Mouse (Mus musculus): ENCODE measurements at regions not wholly inside any gene's neighbourhood (a gene's known extent, or its start where the extent isn't known, plus 50 kb on each side); places are given as distances from the start of the nearest gene placed in this dataset.

DNA sequence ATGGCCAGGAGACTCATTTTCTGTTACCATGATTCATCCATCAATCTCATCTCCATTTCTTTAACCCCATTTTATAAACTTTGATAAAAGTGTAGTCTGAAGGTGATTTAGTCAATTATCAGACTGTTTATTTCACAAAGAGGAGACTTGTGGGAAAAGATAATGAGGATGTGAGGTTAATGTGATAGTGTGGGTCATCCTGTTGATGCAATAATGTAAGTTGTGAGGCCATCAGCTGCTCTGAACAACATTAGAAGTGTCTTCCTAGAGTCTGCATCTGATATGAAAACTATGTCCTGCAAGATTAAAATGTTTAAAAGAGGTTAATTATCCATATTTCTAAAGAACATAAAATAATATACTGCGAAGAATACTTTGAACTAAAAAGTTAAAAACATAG lies 842.8 kb downstream of the Pcdh17 start:
- H3K4me2 ChIP-seq (replicated peaks; ENCODE audit: low read depth, low read length), result no peak overlapping the region
- H3K27ac ChIP-seq (ENCODE audit: low read length), result no peak overlapping the region
- no peaks in the 10 kb centered on the region for H3K36me3 ChIP-seq (ENCODE audit: insufficient read depth, low read length)
- no peaks in the 10 kb centered on the region for H3K27me3 ChIP-seq (replicated peaks; ENCODE audit: insufficient read depth, low read length)
- no peaks in the 10 kb centered on the region for H3K9me3 ChIP-seq (ENCODE audit: low read length)
- no peak for ATAC-seq
- TF ChIP-seq CTCF (IDR thresholded peaks at IDR 0.05), result no peak
- TF ChIP-seq EP300 (IDR thresholded peaks at IDR 0.05), result no peak
- H3K9ac ChIP-seq (replicated peaks; ENCODE audit: low read depth), result no peak overlapping the region
- DNase-seq (ENCODE audit: low spot score), result no peak
- H3K4me3 ChIP-seq (ENCODE audit: low read depth, low read length), result no peak overlapping the region
- no peaks in the 10 kb centered on the region for H3K4me1 ChIP-seq (ENCODE audit: insufficient read depth, low read depth, low read length)
- WGBS, result 75% methylated on average over 1 of the region's 1 CpGs

- H3K27me3 ChIP-seq (replicated peaks; ENCODE audit: insufficient read depth, low read length), result no peaks in the 10 kb centered on the region
- ATAC-seq (no peak), DNase-seq (ENCODE audit: low spot score) (no peak)
- H3K36me3 ChIP-seq (ENCODE audit: insufficient read depth, low read length), result no peaks in the 10 kb centered on the region
- no peak overlapping the region for H3K27ac ChIP-seq (ENCODE audit: low read length)
- H3K9ac ChIP-seq (replicated peaks; ENCODE audit: low read depth), result no peak overlapping the region
- TF ChIP-seq CTCF (IDR thresholded peaks at IDR 0.05), result no peak
- no peak overlapping the region for H3K4me2 ChIP-seq (replicated peaks; ENCODE audit: low read depth, low read length)
- no peaks in the 10 kb centered on the region for H3K4me1 ChIP-seq (ENCODE audit: insufficient read depth, low read depth, low read length)
- 57% methylated on average over 2 of the region's 2 CpGs for WGBS
- no peak overlapping the region for H3K4me3 ChIP-seq (ENCODE audit: low read depth, low read length)
- no peaks in the 10 kb centered on the region for H3K9me3 ChIP-seq (ENCODE audit: low read length)
Observed at GRCm38 (mm10) chr14:85287460-85287859, 844.1 kb downstream of the Pcdh17 start.

GRCm38 (mm10) chr14:85298991-85299390 lies 855.6 kb downstream of the Pcdh17 start:
- Histone ChIP-seq H3K4me1 (ENCODE audit: insufficient read depth, low read depth, low read length) (no peaks in the 10 kb centered on the region), H3K4me3 (ENCODE audit: low read depth, low read length) (no peak overlapping the region), H3K27ac (ENCODE audit: low read length) (no peak overlapping the region), H3K9ac (replicated peaks; ENCODE audit: low read depth) (no peak overlapping the region), H3K27me3 (replicated peaks; ENCODE audit: insufficient read depth, low read length) (no peaks in the 10 kb centered on the region), H3K4me2 (replicated peaks; ENCODE audit: low read depth, low read length) (no peak overlapping the region), H3K9me3 (ENCODE audit: low read length) (no peaks in the 10 kb centered on the region), H3K36me3 (ENCODE audit: insufficient read depth, low read length) (no peaks in the 10 kb centered on the region)
- 90% methylated on average over 3 of the region's 3 CpGs for WGBS
- ATAC-seq (no peak), DNase-seq (ENCODE audit: low spot score) (no peak)
- TF ChIP-seq EP300 (IDR thresholded peaks at IDR 0.05), result no peak
- no peak for TF ChIP-seq CTCF (IDR thresholded peaks at IDR 0.05)

DNA sequence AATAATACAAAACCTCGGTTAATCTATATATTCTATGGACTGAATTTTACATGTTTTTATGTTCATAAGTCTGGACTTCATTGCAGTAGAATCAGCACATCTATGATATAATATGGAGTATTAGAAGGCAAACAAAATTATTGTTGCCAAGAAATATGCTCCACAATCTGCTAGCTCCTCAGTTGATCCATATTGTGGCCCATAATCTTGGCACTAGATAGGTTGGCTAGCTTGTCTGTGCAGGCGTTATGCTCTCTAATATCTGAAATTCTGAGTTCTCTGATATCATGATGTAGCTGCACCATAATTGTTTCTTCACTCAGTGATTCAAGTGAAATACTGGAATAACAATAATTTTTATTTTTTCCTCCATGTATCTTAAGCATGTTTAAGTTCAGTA lies 877.3 kb downstream of the Pcdh17 start:
- no peak for ATAC-seq
- H3K9ac ChIP-seq (replicated peaks; ENCODE audit: low read depth), result no peak overlapping the region
- DNase-seq (ENCODE audit: low spot score), result no peak
- H3K4me1 ChIP-seq (ENCODE audit: insufficient read depth, low read depth, low read length), result no peaks in the 10 kb centered on the region
- no peaks in the 10 kb centered on the region for H3K27me3 ChIP-seq (replicated peaks; ENCODE audit: insufficient read depth, low read length)
- H3K4me3 ChIP-seq (ENCODE audit: low read depth, low read length), result no peak overlapping the region
- no peak overlapping the region for H3K27ac ChIP-seq (ENCODE audit: low read length)
- H3K9me3 ChIP-seq (ENCODE audit: low read length), result no peaks in the 10 kb centered on the region
- no peak overlapping the region for H3K4me2 ChIP-seq (replicated peaks; ENCODE audit: low read depth, low read length)
- no peaks in the 10 kb centered on the region for H3K36me3 ChIP-seq (ENCODE audit: insufficient read depth, low read length)
- no peak for TF ChIP-seq CTCF (IDR thresholded peaks at IDR 0.05)
- WGBS, result 91% methylated on average over 2 of the region's 2 CpGs

GRCm38 (mm10) chr14:85333277-85333676 lies 889.9 kb downstream of the Pcdh17 start:
- Histone ChIP-seq H3K27me3 (replicated peaks; ENCODE audit: insufficient read depth, low read length) (no peaks in the 10 kb centered on the region), H3K9ac (replicated peaks; ENCODE audit: low read depth) (no peak overlapping the region), H3K4me3 (ENCODE audit: low read depth, low read length) (no peak overlapping the region), H3K27ac (ENCODE audit: low read length) (no peak overlapping the region), H3K4me1 (ENCODE audit: insufficient read depth, low read depth, low read length) (no peaks in the 10 kb centered on the region), H3K36me3 (ENCODE audit: insufficient read depth, low read length) (no peaks in the 10 kb centered on the region), H3K4me2 (replicated peaks; ENCODE audit: low read depth, low read length) (no peak overlapping the region), H3K9me3 (ENCODE audit: low read length) (no peaks in the 10 kb centered on the region)
- no peak for DNase-seq (ENCODE audit: low spot score)
- 77% methylated on average over 3 of the region's 3 CpGs for WGBS
- ATAC-seq, result no peak
- TF ChIP-seq CTCF (IDR thresholded peaks at IDR 0.05), result no peak
- no peak for TF ChIP-seq EP300 (IDR thresholded peaks at IDR 0.05)

- H3K4me2 ChIP-seq (replicated peaks; ENCODE audit: low read depth, low read length), result no peak overlapping the region
- no peaks in the 10 kb centered on the region for H3K9me3 ChIP-seq (ENCODE audit: low read length)
- H3K9ac ChIP-seq (replicated peaks; ENCODE audit: low read depth), result no peak overlapping the region
- no peaks in the 10 kb centered on the region for H3K36me3 ChIP-seq (ENCODE audit: insufficient read depth, low read length)
- H3K4me3 ChIP-seq (ENCODE audit: low read depth, low read length), result no peak overlapping the region
- DNase-seq (ENCODE audit: low spot score), result no peak
- H3K27me3 ChIP-seq (replicated peaks; ENCODE audit: insufficient read depth, low read length), result no peaks in the 10 kb centered on the region
- TF ChIP-seq EP300 (IDR thresholded peaks at IDR 0.05), result no peak
- TF ChIP-seq CTCF (IDR thresholded peaks at IDR 0.05), result no peak
- H3K27ac ChIP-seq (ENCODE audit: low read length), result no peak overlapping the region
- H3K4me1 ChIP-seq (ENCODE audit: insufficient read depth, low read depth, low read length), result no peaks in the 10 kb centered on the region
- WGBS, result 78% methylated on average over 3 of the region's 3 CpGs
- ATAC-seq, result no peak
Observed at GRCm38 (mm10) chr14:85337182-85337581, 893.8 kb downstream of the Pcdh17 start.

GRCm38 (mm10) chr14:85354626-85355355 lies 911.4 kb downstream of the Pcdh17 start:
- no peak overlapping the region for H3K4me2 ChIP-seq (replicated peaks; ENCODE audit: low read depth, low read length)
- no peak overlapping the region for H3K9ac ChIP-seq (replicated peaks; ENCODE audit: low read depth)
- H3K27me3 ChIP-seq (replicated peaks; ENCODE audit: insufficient read depth, low read length), result no peaks in the 10 kb centered on the region
- DNase-seq (ENCODE audit: low spot score), result no peak
- H3K4me1 ChIP-seq (ENCODE audit: insufficient read depth, low read depth, low read length), result no peaks in the 10 kb centered on the region
- H3K36me3 ChIP-seq (ENCODE audit: insufficient read depth, low read length), result no peaks in the 10 kb centered on the region
- no peak overlapping the region for H3K4me3 ChIP-seq (ENCODE audit: low read depth, low read length)
- no peak for ATAC-seq
- TF ChIP-seq EP300 (IDR thresholded peaks at IDR 0.05) (no peak), CTCF (IDR thresholded peaks at IDR 0.05) (no peak)
- WGBS, result 56% methylated on average over 4 of the region's 4 CpGs
- no peak overlapping the region for H3K27ac ChIP-seq (ENCODE audit: low read length)
- no peaks in the 10 kb centered on the region for H3K9me3 ChIP-seq (ENCODE audit: low read length)
